Mouse (Mus musculus) ES-E14 (cell line): ENCODE measurements around the gene Olfr1395. TPM values are rescaled to one million over a fixed set of nuclear protein-coding genes. Genes with fewer than 3 reads are reported as not detected.
"Not testable (repeated sequence)": the region's sequence is repeated elsewhere in the genome, so short reads cannot be mapped to it uniquely, and the experiment has no call there.

ENCODE experiments used
- DNase-seq: peaks from one replicate; pipeline ENCODE4 v3.0.0-alpha.2; 2013; ENCODE audit warnings: low read depth, low spot score
- H3K27ac ChIP-seq: 2 replicates; pipeline ENCODE4 v1.5.1; 2012; ENCODE audit warnings: low read depth, mild to moderate bottlenecking, low read length, moderate library complexity, mixed read lengths; ENCODE audit not compliant: poor library complexity, insufficient read depth, severe bottlenecking
- H3K36me3 ChIP-seq: 2 replicates; pipeline ENCODE4 v1.6.1; 2012; ENCODE audit warnings: mild to moderate bottlenecking, low read length, moderate library complexity, mixed read lengths; ENCODE audit not compliant: control insufficient read depth, poor library complexity, insufficient read depth, severe bottlenecking
- H3K4me1 ChIP-seq, 2 experiments: fragments of 150-350 bp in 1 of 2; sonication (generic) in 1 of 2; 2 replicates each; pipeline ENCODE4 v1.6.1; 2012; ENCODE audit warnings: low read length in 2 of 2, mild to moderate bottlenecking in 1 of 2, mixed read lengths in 1 of 2; ENCODE audit not compliant: control insufficient read depth in 2 of 2, insufficient read depth in 2 of 2, poor library complexity in 1 of 2
- H3K4me3 ChIP-seq, 2 experiments: fragments of 150-350 bp in 1 of 2; sonication (generic) in 1 of 2; 2 replicates each; pipeline ENCODE4 v1.5.1; 2012; ENCODE audit warnings: low read length in 2 of 2, low read depth in 1 of 2, mild to moderate bottlenecking in 1 of 2, mixed read lengths in 1 of 2; ENCODE audit not compliant: insufficient read depth in 1 of 2, poor library complexity in 1 of 2, severe bottlenecking in 1 of 2
- H3K9ac ChIP-seq: 2 replicates; pipeline ENCODE4 v1.6.1; 2012; ENCODE audit warnings: low read depth, mild to moderate bottlenecking, low read length, mixed read lengths; ENCODE audit not compliant: poor library complexity, insufficient read depth, severe bottlenecking
- H3K9me3 ChIP-seq: fragments of 150-350 bp; sonication (generic); 2 replicates; pipeline ENCODE4 v1.6.1; 2012; ENCODE audit warnings: low read depth, mild to moderate bottlenecking, low read length; ENCODE audit not compliant: control insufficient read depth, insufficient read depth
- CHD2 ChIP-seq: IDR thresholded peaks from 2 replicates; pipeline ENCODE4 v1.6.1; 2014; ENCODE audit warnings: mild to moderate bottlenecking, low read depth, low read length, inconsistent platforms
- HCFC1 ChIP-seq: IDR thresholded peaks from 2 replicates; pipeline ENCODE4 v1.6.1; 2012; ENCODE audit warnings: low read length, inconsistent platforms, borderline replicate concordance; ENCODE audit not compliant: insufficient read depth
- MAFK ChIP-seq: IDR thresholded peaks from 2 replicates; pipeline ENCODE4 v1.6.1; 2014; ENCODE audit warnings: mild to moderate bottlenecking, low read depth, low read length, inconsistent platforms; ENCODE audit not compliant: insufficient read depth
- ZC3H11A ChIP-seq: IDR thresholded peaks from 2 replicates; pipeline ENCODE4 v1.6.1; 2012; ENCODE audit warnings: low read depth, mild to moderate bottlenecking, inconsistent platforms, low read length, borderline replicate concordance
- ZNF384 ChIP-seq: IDR thresholded peaks from 2 replicates; pipeline ENCODE4 v1.6.1; 2012; ENCODE audit warnings: low read depth, low read length, inconsistent platforms
- in situ Hi-C, 2 experiments: fragments of 600-800 bp; cut with MboI; formaldehyde crosslinking; loops; one replicate each; pipeline ENCODE4 v1.15.1; 2025; ENCODE audit warnings: low sequenced_read_pairs in 2 of 2, inconsistent platforms in 1 of 2; ENCODE audit not compliant: unreplicated experiment in 2 of 2
- total RNA-seq: library from RNA; depleted of rRNA; stranded (reverse); fragments of 300-350 nt; gene quantifications from 2 replicates; pipeline ENCODE4 v1.2.3, GENCODE M21; 2012; rRNA removed

Olfr1395 gene
- total RNA-seq, 1 experiment, result not detected

DNA sequence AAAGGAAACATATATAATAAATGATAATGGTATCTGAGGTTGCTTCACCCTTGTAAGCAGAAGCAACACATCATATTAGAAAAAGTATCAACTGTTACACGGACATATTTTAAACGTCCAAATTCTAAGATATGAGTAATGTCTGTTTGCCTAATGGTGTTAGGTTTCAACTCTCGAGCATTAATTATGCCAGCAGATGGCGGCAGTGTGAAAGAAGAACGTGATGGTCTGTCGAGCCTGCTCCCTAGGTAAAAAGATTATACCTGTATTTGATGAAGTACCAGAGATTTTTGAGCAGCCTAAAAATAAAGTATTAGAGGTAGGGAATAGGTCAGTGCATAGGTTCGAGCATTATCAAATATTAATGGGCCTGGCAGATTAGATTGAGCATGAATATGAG, 47.7 kb downstream of the Olfr1395 start:
- TF ChIP-seq ZC3H11A, result 0 out of 2 replicates have a peak, but pooled peaks have one; percentile 32
- TF ChIP-seq HCFC1, result no peak
- in situ Hi-C loops, result loop anchor here in 1 of 2 experiments (5.0 kb wide), 1 partner anchor 78 kb away; no protein-coding TSS in a partner anchor
- no peaks in the 10 kb centered on the region for H3K36me3 ChIP-seq
- H3K9ac ChIP-seq, result no peak overlapping the region
- DNase-seq, result no peak
- H3K4me3 ChIP-seq, result no peak overlapping the region
- no peaks in the 10 kb centered on the region for H3K9me3 ChIP-seq
- H3K4me1 ChIP-seq, result no peaks in the 10 kb centered on the region
- no peak overlapping the region for H3K27ac ChIP-seq

- DNase-seq, result no peak
- Histone ChIP-seq H3K4me1 (no peaks in the 10 kb centered on the region), H3K36me3 (no peaks in the 10 kb centered on the region), H3K4me3 (no peak overlapping the region), H3K27ac (no peak overlapping the region), H3K9me3 (no peaks in the 10 kb centered on the region), H3K9ac (no peak overlapping the region)
- in situ Hi-C loops, result no loop called here
- TF ChIP-seq ZC3H11A, result no peak
- no peak for TF ChIP-seq MAFK
- no peak for TF ChIP-seq HCFC1
- TF ChIP-seq CHD2, result no peak
- TF ChIP-seq ZNF384, result no peak
Measured at GRCm38 (mm10) chr11:49191083-49191482, 49.0 kb downstream of the Olfr1395 start.

GRCm38 (mm10) chr11:49194771-49195170, 52.7 kb downstream of the Olfr1395 start:
- H3K36me3 ChIP-seq, H3K4me3 ChIP-seq, DNase-seq, in situ Hi-C loops, H3K4me1 ChIP-seq, H3K27ac ChIP-seq, H3K9ac ChIP-seq, H3K9me3 ChIP-seq: not testable (repeated sequence)

DNA sequence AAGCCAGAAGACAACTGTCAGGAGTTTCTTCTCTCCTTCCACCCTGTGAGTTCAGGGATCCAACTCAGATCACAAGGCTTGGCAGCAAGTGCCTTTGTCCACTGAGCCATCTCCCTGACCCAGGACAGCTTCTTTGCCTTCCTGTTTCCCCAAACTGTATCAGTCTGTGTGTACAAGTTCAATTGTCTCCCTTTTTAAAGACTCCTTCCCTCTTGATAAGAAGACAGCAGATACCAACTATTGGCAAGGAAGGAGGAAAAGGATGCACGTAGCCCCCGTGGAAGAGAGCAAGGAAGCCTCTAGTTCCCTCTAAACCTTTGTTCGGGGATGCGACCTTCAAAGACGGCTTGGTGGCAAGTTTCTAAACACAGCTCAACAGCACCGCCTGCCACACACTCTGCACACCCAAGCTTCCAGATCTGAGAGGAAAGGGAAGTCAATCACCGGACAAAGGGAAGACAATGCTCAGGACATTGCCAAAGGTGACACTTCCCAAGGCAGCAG, 53.8 kb downstream of the Olfr1395 start:
- in situ Hi-C loops, result no loop called here
- Histone ChIP-seq H3K9me3 (no peaks in the 10 kb centered on the region; the same call in 1 of the 2 replicates), H3K4me3 (no peak overlapping the region), H3K4me1 (no peaks in the 10 kb centered on the region), H3K9ac (no peak overlapping the region), H3K27ac (no peak overlapping the region), H3K36me3 (no peaks in the 10 kb centered on the region)
- TF ChIP-seq HCFC1 (no peak), CHD2 (no peak)
- no peak for DNase-seq

Other genes starting within 250 kb of the Olfr1395 start
- not detected in 2 replicates for gene Gm5431, start 240.1 kb upstream of the Olfr1395 start, total RNA-seq
- 2.0 and 2.1 TPM in 2 replicates for gene Psme2b, start 196.1 kb upstream of the Olfr1395 start, total RNA-seq
- not detected in 2 replicates for gene Olfr56, start 163.4 kb upstream of the Olfr1395 start, total RNA-seq
- gene 9930111J21Rik1, start 162.9 kb upstream of the Olfr1395 start, total RNA-seq, result 0.36 and 0.37 TPM in 2 replicates
- not detected in 2 replicates for gene Gm12185, start 150.0 kb upstream of the Olfr1395 start, total RNA-seq
- 0.76 and 0.85 TPM in 2 replicates for gene Tgtp1, start 148.1 kb upstream of the Olfr1395 start, total RNA-seq
- gene 9930111J21Rik2, start 91.0 kb upstream of the Olfr1395 start, total RNA-seq, result 0.53 and 0.54 TPM in 2 replicates
- not detected in 2 replicates for gene Tgtp2, start 78.1 kb upstream of the Olfr1395 start, total RNA-seq
- 0.22 TPM in 1 of 2 replicates, not detected in the other for gene Ifi47, start 65.7 kb upstream of the Olfr1395 start, total RNA-seq
- not detected in 2 replicates for gene Olfr1396, start 27.4 kb upstream of the Olfr1395 start, total RNA-seq
- not detected in 2 replicates for gene Olfr1394, start 12.1 kb downstream of the Olfr1395 start, total RNA-seq
- 0.09 and 0.48 TPM in 2 replicates for gene Btnl9, start 44.9 kb downstream of the Olfr1395 start, total RNA-seq
- 25.2 and 28.7 TPM in 2 replicates for gene Zfp62, start 61.0 kb downstream of the Olfr1395 start, total RNA-seq
- gene Mgat1, start 101.9 kb downstream of the Olfr1395 start, total RNA-seq, result 43.1 and 54.2 TPM in 2 replicates
- gene Olfr1393, start 136.0 kb downstream of the Olfr1395 start, total RNA-seq, result not detected in 2 replicates
- not detected in 2 replicates for gene Olfr1392, start 143.0 kb downstream of the Olfr1395 start, total RNA-seq
- not detected in 2 replicates for gene Olfr10, start 162.5 kb downstream of the Olfr1395 start, total RNA-seq
- not detected in 2 replicates for gene Olfr1391, start 180.5 kb downstream of the Olfr1395 start, total RNA-seq
- not detected in 2 replicates for gene Olfr1390, start 192.9 kb downstream of the Olfr1395 start, total RNA-seq